Mouse (Mus musculus): ENCODE results near the gene Slc25a44.
A peak's percentile ranks its signal among the peaks of the same experiment; 100 is the strongest.
"Not testable (repeated sequence)": the region's sequence is repeated elsewhere in the genome, so short reads cannot be mapped to it uniquely, and the experiment has no call there.

The Slc25a44 gene

DNA sequence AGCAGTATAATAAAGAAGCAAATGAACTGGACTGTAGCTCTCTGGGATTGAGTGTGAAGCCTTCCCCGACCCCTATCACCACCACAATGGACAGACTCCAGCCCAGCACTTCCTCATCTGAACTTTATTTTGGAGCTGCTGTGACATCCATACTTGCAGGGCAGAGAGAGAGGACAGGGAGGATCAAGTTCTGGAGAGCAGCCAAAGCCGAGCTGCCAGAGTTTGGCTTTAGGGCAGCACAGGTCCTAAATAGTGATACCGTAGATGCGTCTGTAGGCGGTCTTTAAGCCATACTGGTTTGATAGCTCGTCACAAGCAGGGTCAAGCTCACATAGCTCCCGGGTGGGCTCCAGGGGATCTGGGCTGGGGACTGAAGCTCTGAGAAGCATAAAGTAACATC lies 56.4 kb downstream of the Slc25a44 start:
- not testable (repeated sequence) for DNase-seq (ENCODE audit: low read depth, low spot score)

DNA sequence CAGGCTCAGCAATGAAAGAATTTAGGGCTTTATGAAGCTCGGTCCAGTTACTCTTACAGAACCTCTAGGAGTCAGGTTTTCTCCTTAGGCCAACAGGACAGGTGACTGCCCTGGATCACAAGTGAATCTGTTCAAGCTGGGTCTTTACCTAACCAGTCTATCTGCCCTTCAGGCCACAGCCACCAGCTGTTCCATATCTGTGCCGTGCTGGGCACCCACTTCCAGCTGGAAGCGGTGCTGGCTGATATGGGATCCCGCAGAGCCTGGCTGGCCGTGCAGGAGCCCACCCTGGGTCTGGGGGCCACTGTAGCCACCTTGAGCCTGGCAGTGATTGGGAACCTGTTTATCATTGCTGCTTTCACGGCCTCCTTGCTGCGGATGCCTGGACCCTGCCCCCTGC lies 57.4 kb downstream of the Slc25a44 start:
- DNase-seq (ENCODE audit: low read depth, low spot score) = not testable (repeated sequence)

DNA sequence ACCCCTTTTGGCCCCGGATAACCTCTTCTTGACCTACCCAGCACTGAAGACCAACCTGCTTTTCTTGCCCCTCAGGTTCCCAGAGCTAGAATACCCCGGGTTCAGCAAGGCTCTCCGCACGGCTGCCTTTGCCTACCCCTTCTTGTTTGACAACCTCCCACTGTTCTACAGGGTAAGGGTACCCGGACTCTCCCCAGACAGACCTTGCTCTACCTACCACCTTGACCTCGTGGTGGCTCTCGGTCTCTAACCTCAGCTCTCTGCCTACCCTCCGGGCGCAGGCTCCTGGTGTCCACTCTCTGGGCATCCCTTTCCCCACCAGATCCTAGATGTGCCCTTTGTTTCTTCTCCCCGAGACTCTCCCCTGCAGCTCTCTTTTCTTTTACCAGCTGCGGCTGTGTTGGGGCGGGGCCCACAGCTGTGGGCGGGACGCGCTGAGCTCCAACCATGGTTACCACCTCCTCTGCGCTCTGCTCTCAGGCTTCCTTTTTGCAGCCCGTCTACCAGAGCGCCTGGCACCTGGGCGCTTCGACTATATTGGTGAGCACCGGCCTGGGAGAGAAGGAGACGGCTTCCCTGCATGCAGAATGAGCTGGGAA lies 58.0 kb downstream of the Slc25a44 start:
- DNase-seq (ENCODE audit: low read depth, low spot score) = peak; percentile 60

DNA sequence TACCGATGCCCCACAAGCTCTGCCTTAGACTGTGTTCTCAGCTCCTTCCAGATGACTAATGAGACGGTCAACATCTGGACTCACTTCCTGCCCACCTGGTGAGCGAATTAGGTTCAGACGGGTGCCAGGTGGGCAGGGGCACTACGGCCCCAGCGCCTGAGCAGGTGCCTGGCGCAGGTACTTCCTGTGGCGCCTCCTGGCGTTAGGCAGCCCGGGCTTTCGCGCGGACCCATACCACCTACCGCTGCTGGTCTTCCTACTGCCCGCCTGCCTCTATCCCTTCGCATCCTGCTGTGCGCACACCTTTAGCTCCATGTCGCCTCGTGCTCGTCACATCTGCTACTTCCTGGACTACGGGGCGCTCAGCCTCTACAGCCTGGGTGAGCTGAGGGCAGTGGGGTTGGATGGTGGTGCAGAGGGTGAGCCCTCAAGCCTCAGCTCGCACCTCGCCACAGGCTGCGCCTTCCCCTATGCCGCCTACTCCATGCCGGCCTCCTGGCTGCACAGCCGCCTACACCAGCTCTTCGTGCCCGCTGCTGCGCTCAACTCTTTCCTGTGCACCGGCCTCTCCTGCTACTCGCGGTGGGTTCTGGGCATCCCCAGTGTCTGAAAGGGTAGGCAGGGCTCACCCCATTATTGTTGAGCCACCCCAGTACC lies 59.1 kb downstream of the Slc25a44 start:
- no peak for DNase-seq (ENCODE audit: low read depth, low spot score)

DNA sequence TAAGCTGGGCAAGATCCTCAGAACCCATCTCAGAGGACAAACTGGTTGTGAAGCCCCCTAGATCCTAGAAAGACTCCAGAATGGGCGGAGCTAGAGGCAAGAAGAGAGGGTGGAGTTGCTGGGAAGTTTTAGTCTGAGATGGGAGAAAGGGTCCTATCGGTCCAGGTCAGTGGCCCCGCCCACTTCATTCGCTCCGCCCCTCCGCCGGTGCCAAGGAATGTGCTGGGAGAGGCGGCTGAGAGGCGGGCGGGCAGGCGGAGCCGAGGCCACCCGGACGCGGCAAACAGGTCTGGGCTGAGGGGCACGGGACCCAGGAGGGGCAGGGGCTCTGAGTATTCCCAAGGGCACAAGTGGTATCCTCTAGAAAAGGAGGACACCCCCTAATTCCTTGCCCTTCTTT lies 60.6 kb downstream of the Slc25a44 start, which contains the start of gene Paqr6:
TSS of gene Paqr6 (plus strand) at position 248 of the 400 bp plus-strand sequence.
- peak; percentile 54 for DNase-seq (ENCODE audit: low read depth, low spot score)

DNA sequence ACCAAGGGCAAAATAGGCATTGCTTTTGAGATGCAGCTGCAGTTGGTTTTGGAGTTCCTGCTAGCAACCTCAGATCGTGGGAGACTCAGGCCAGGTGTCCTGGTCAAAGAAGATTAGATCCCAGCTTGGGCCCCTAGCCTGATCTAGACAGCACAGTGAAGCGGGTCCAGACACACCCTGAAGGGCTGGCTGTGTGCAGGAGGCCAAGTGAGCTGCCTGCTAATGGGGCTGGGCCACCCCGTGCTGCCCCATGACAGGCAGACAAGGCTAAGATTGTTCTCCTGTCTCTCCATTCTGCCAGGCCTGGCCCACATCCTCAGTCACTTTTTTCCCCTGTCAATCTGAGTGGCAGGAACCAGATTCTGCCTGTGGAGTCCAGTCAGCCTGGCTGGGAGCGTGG lies 61.2 kb downstream of the Slc25a44 start:
- DNase-seq (ENCODE audit: low read depth, low spot score) = no peak

DNA sequence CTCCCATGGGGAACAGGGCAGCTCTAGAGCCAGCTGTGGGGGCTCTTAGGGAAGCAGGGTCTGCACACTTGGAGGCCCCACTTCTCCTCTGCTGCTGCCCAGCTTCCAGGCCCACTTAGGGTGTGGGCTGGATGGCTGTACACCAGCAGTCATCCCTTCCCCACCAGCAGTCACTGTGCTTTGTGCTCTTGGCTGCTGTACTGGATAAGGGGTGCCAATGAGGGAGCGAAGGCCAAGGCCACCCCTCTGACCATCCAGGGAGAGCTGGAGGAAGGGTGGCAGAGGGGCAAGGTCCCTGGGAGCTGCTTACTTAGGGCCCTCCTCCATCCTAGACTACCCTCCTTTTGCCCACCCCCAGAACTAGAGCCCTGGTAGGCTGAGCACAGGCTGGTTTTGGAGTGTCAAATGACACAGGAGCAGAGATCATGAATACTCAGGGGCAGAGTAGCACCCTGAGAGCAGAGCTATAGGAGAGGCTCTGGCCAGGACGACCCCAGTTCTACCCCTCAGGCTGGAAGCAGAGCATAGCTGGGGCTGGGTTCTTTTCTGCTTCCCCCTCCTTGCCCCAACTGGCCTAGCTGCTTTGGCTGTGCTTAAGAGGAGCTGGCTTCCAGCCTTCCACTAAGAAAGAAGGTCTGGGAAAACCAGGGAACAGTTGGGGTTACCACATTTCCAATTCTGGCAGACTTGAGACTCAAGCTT lies 63.2 kb downstream of the Slc25a44 start:
- DNase-seq (ENCODE audit: low read depth, low spot score) = no peak

DNA sequence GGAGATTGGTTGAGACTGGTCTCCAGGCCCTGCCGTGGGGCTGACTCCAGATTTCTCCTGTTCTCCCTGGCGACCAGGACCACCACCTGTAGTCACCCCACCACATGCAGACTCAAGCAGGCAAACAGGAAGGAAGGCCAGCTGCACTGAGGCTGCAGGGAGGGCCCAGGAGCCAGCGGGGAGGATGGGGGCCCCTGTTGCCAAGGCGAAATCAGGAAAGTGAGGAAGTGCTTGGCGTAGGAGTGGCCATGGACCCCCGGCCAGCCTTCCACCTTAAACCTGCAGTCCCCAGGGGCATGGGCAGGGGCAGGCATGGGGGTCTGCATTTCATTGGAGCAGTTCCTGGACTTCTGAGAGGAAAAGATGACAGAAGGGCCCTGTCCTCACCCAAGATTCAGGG lies 63.8 kb downstream of the Slc25a44 start:
- no peak for DNase-seq (ENCODE audit: low read depth, low spot score)

Data from mesoderm, embryonic 11.5 days (tissue).